Mouse (Mus musculus): ENCODE measurements around the gene Olfr1193.

DNA sequence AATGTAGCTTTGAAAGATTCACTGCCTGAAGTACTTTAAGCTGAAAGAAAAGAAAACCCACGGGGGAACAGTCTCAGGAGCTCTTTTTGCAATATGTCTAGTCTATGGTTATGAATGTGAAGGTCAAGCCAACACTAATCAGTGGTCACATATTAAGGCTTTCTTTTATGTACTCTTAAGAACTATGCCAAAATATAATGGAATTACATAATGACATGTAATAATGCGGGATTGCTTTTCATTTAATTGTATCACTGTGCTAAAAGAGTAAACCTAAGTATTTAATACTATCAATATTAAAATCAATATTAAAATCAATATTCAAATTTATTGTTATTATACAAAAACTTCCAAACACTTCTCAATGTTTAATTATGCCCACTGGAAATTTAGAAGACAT lies 29.1 kb downstream of the Olfr1193 start, which contains the start of gene Olfr1196:
- no peak for TF ChIP-seq POLR2A (IDR thresholded peaks at IDR 0.05; ENCODE audit: borderline replicate concordance, low read depth, low read length)
- TF ChIP-seq CTCF (IDR thresholded peaks at IDR 0.05; ENCODE audit: low read depth, low read length) = no peak

Measured in bone marrow macrophage, adult 2 months (primary cell).